Mouse (Mus musculus) hindbrain, postnatal 0 days (tissue): ENCODE data around the gene Cav3. TPM values are rescaled to one million over a fixed set of nuclear protein-coding genes. Genes with fewer than 3 reads are reported as not detected.

ENCODE experiments used
- ATAC-seq: fragments of 200-750 bp; cut with Nextera tagmentation; 2 replicates; pipeline ENCODE4 v1.8.0; 2017; ENCODE audit warnings: mild to moderate bottlenecking, moderate TSS enrichment, moderate library complexity
- DNase-seq: peaks from one replicate; pipeline ENCODE4 v3.0.0-alpha.2; 2015; ENCODE audit warnings: low spot score
- H3K27ac ChIP-seq: fragments of 300-500 bp; sonication (generic); 2 replicates; pipeline ENCODE4 v1.5.1; 2014; ENCODE audit warnings: mild to moderate bottlenecking
- H3K27me3 ChIP-seq: fragments of 300-500 bp; sonication (generic); 2 replicates; pipeline ENCODE4 v1.6.1; 2014; ENCODE audit warnings: low read length, mixed read lengths; ENCODE audit not compliant: insufficient read depth
- H3K36me3 ChIP-seq: fragments of 300-500 bp; sonication (generic); 2 replicates; pipeline ENCODE4 v1.6.1; 2014; ENCODE audit warnings: low read length, mixed read lengths; ENCODE audit not compliant: insufficient read depth
- H3K4me1 ChIP-seq: fragments of 300-500 bp; sonication (generic); 2 replicates; pipeline ENCODE4 v1.6.1; 2014; ENCODE audit warnings: antibody characterized with exemption, low read length, mixed read lengths; ENCODE audit not compliant: insufficient read depth
- H3K4me2 ChIP-seq: fragments of 300-500 bp; sonication (generic); 2 replicates; pipeline ENCODE4 v1.6.1; 2014; ENCODE audit warnings: low read depth, mild to moderate bottlenecking, low read length, moderate library complexity, mixed read lengths
- H3K4me3 ChIP-seq: fragments of 300-500 bp; sonication (generic); 2 replicates; pipeline ENCODE4 v1.5.1; 2014; ENCODE audit warnings: low read length
- H3K9ac ChIP-seq: fragments of 300-500 bp; sonication (generic); replicated peaks from 2 replicates; pipeline ENCODE4 v1.6.1; 2014; ENCODE audit warnings: mild to moderate bottlenecking, low read length, moderate library complexity, mixed read lengths
- H3K9me3 ChIP-seq: fragments of 300-500 bp; sonication (generic); 2 replicates; pipeline ENCODE4 v1.6.1; 2016; ENCODE audit warnings: low read length, mixed read lengths
- CTCF ChIP-seq: IDR thresholded peaks from 2 replicates; pipeline ENCODE4 v1.5.1; 2016; ENCODE audit warnings: antibody characterized with exemption, control low read depth, low read depth
- WGBS: fragments of 180-500 bp; shearing (Covaris S2); extraction: QIAGEN DNeasy Blood & Tissue Kit; methylation state at CpG from one replicate; pipeline ENCODE4 v1.1.7; 2014; 5-methylcytosine and 5-hydroxymethylcytosine counted together
- polyA plus RNA-seq: library from polyadenylated mRNA; unstranded; fragments of >200 nt; fragmentation: Nextera tagmentation; extraction: Ambion mirVana; gene quantifications from 2 replicates; pipeline ENCODE4 v1.2.1, GENCODE M21; 2015
- total RNA-seq: library from RNA; depleted of rRNA; stranded (reverse); fragments of >200 nt; gene quantifications from 2 replicates; pipeline ENCODE4 v1.2.3, GENCODE M21; 2014

The Cav3 gene
- total and polyA plus RNA-seq, 2 experiments from 2014 or later = 0.16 TPM; not detected in 1

GRCm38 (mm10) chr6:112463331-112463730 is 4.0 kb downstream of the Cav3 start:
- H3K27ac ChIP-seq = no peak overlapping the region
- H3K4me3 ChIP-seq = no peak overlapping the region

GRCm38 (mm10) chr6:112465441-112465840 is 6.1 kb downstream of the Cav3 start:
- TF ChIP-seq CTCF = no peak
- no peak for ATAC-seq
- no peak overlapping the region for H3K27ac ChIP-seq
- no peaks in the 10 kb centered on the region for H3K27me3 ChIP-seq
- H3K9me3 ChIP-seq = no peaks in the 10 kb centered on the region
- no peak for DNase-seq
- H3K4me3 ChIP-seq = no peak overlapping the region
- H3K4me2 ChIP-seq = no peak overlapping the region
- H3K36me3 ChIP-seq = no peaks in the 10 kb centered on the region
- no peaks in the 10 kb centered on the region for H3K4me1 ChIP-seq
- H3K9ac ChIP-seq = no peak overlapping the region
- WGBS = 83% methylated on average over 3 of the region's 3 CpGs

More at GRCm38 (mm10) chr6:112463331-112463730, 4.0 kb downstream of the Cav3 start:
- no peak overlapping the region for H3K4me2 ChIP-seq
- DNase-seq = no peak
- H3K9ac ChIP-seq = no peak overlapping the region
- no peak for TF ChIP-seq CTCF
- H3K27me3 ChIP-seq = no peaks in the 10 kb centered on the region
- WGBS = 85% methylated on average over 6 of the region's 6 CpGs
- no peaks in the 10 kb centered on the region for H3K9me3 ChIP-seq
- no peak for ATAC-seq
- no peaks in the 10 kb centered on the region for H3K36me3 ChIP-seq
- no peaks in the 10 kb centered on the region for H3K4me1 ChIP-seq

GRCm38 (mm10) chr6:112466001-112466400 is 6.7 kb downstream of the Cav3 start:
- H3K36me3 ChIP-seq = no peaks in the 10 kb centered on the region

GRCm38 (mm10) chr6:112471644-112472043 is 12.3 kb downstream of the Cav3 start:
- WGBS = 91% methylated on average over 4 of the region's 4 CpGs
- H3K4me1 ChIP-seq = no peaks in the 10 kb centered on the region
- no peak overlapping the region for H3K4me2 ChIP-seq
- H3K4me3 ChIP-seq = no peak overlapping the region
- ATAC-seq (no peak), DNase-seq (no peak)
- H3K9me3 ChIP-seq = no peaks in the 10 kb centered on the region
- H3K27me3 ChIP-seq = no peaks in the 10 kb centered on the region
- no peaks in the 10 kb centered on the region for H3K36me3 ChIP-seq
- no peak overlapping the region for H3K27ac ChIP-seq
- TF ChIP-seq CTCF = no peak
- no peak overlapping the region for H3K9ac ChIP-seq

More at GRCm38 (mm10) chr6:112466001-112466400, 6.7 kb downstream of the Cav3 start:
- no peak for ATAC-seq
- H3K9ac ChIP-seq = no peak overlapping the region
- no peak overlapping the region for H3K4me3 ChIP-seq
- no peak for TF ChIP-seq CTCF
- no peak for DNase-seq
- no peak overlapping the region for H3K27ac ChIP-seq
- H3K4me2 ChIP-seq = no peak overlapping the region
- H3K9me3 ChIP-seq = no peaks in the 10 kb centered on the region
- H3K27me3 ChIP-seq = no peaks in the 10 kb centered on the region
- no peaks in the 10 kb centered on the region for H3K4me1 ChIP-seq

GRCm38 (mm10) chr6:112479861-112480260 is 20.6 kb downstream of the Cav3 start:
- 50% methylated on average over 13 of the region's 13 CpGs for WGBS
- ATAC-seq = no peak
- no peaks in the 10 kb centered on the region for H3K27me3 ChIP-seq

GRCm38 (mm10) chr6:112484316-112484715 is 25.0 kb downstream of the Cav3 start:
- Histone ChIP-seq H3K9me3 (no peaks in the 10 kb centered on the region), H3K4me2 (no peak overlapping the region), H3K27ac (no peak overlapping the region), H3K9ac (no peak overlapping the region), H3K27me3 (peaks cover 18% of the 10 kb centered on the region), H3K36me3 (no peaks in the 10 kb centered on the region), H3K4me3 (no peak overlapping the region), H3K4me1 (peaks cover 3% of the 10 kb centered on the region; the same call in 1 of the 2 replicates)
- peak; percentile 57 for ATAC-seq
- TF ChIP-seq CTCF = peak; percentile 81
- DNase-seq = peak; percentile 65
- 8% methylated on average over 4 of the region's 4 CpGs for WGBS

More at GRCm38 (mm10) chr6:112479861-112480260, 20.6 kb downstream of the Cav3 start:
- no peak overlapping the region for H3K4me3 ChIP-seq
- no peak for TF ChIP-seq CTCF
- H3K4me2 ChIP-seq = no peak overlapping the region
- no peaks in the 10 kb centered on the region for H3K4me1 ChIP-seq
- no peaks in the 10 kb centered on the region for H3K36me3 ChIP-seq
- no peak for DNase-seq
- H3K9me3 ChIP-seq = no peaks in the 10 kb centered on the region
- no peak overlapping the region for H3K27ac ChIP-seq
- no peak overlapping the region for H3K9ac ChIP-seq

GRCm38 (mm10) chr6:112487993-112488392 is 28.7 kb downstream of the Cav3 start:
- Histone ChIP-seq H3K9me3 (no peaks in the 10 kb centered on the region), H3K27me3 (peaks cover 23% of the 10 kb centered on the region), H3K4me2 (no peak overlapping the region), H3K27ac (no peak overlapping the region), H3K9ac (no peak overlapping the region), H3K4me1 (peaks cover 7% of the 10 kb centered on the region; the same call in 1 of the 2 replicates), H3K4me3 (no peak overlapping the region), H3K36me3 (no peaks in the 10 kb centered on the region)
- TF ChIP-seq CTCF = no peak
- WGBS = 76% methylated on average over 5 of the region's 5 CpGs
- DNase-seq (no peak), ATAC-seq (no peak)
